Mouse (Mus musculus) embryonic facial prominence, embryonic 15.5 days (tissue): ENCODE results near the gene Gm9376. TPM values are rescaled to one million over a fixed set of nuclear protein-coding genes. Genes with fewer than 3 reads are reported as not detected.

Experiments used
- microRNA-seq: library from miRNA; unstranded; fragments of <30 nt; microRNA quantifications from one replicate; pipeline ENCODE4, GENCODE M21; 2016; ENCODE audit warnings: borderline number of aligned reads
- polyA plus RNA-seq: library from polyadenylated mRNA; unstranded; fragments of >200 nt; fragmentation: Nextera tagmentation; extraction: Ambion mirVana; gene quantifications from 2 replicates; pipeline ENCODE4 v1.2.1, GENCODE M21; 2015

Gene Gm9376
- polyA plus RNA-seq, 1 experiment from 2014 or later: not detected

Small RNAs within 50 kb of the gene (microRNA-seq; reads per million reads assigned to microRNA genes)
- gene Mir6241: not detected

Other genes starting within 250 kb of the Gm9376 start
- gene Dct, start 214.7 kb upstream of the Gm9376 start, polyA plus RNA-seq: 26.0 and 30.3 TPM in 2 replicates
- gene Tgds, start 134.2 kb upstream of the Gm9376 start, polyA plus RNA-seq: 32.8 and 34.0 TPM in 2 replicates
- gene Gpr180, start 129.8 kb upstream of the Gm9376 start, polyA plus RNA-seq: 70.7 and 78.0 TPM in 2 replicates
- 4.6 and 4.7 TPM in 2 replicates for gene Sox21, start 29.9 kb upstream of the Gm9376 start, polyA plus RNA-seq